Mouse (Mus musculus) stomach, embryonic 15.5 days (tissue): ENCODE measurements at regions not wholly inside any gene's neighbourhood (a gene's known extent, or its start where the extent isn't known, plus 50 kb on each side); places are given as distances from the start of the nearest gene placed in this dataset.
A peak's percentile ranks its signal among the peaks of the same experiment; 100 is the strongest.
"Not testable (repeated sequence)": the region's sequence is repeated elsewhere in the genome, so short reads cannot be mapped to it uniquely, and the experiment has no call there.

Experiments
- ATAC-seq: fragments of 200-750 bp; cut with Nextera tagmentation; 2 replicates; pipeline ENCODE4 v1.8.0; 2017; ENCODE audit warnings: low read depth, moderate number of reproducible peaks, moderate TSS enrichment; ENCODE audit not compliant: insufficient read depth, low FRiP score
- H3K27ac ChIP-seq: fragments of 300-500 bp; sonication (generic); 2 replicates; pipeline ENCODE4 v1.5.1; 2015; ENCODE audit warnings: mild to moderate bottlenecking, inconsistent platforms
- H3K27me3 ChIP-seq: fragments of 300-500 bp; sonication (generic); replicated peaks from 2 replicates; pipeline ENCODE4 v1.6.1; 2015; ENCODE audit warnings: inconsistent platforms
- H3K36me3 ChIP-seq: fragments of 300-500 bp; sonication (generic); 2 replicates; pipeline ENCODE4 v1.6.1; 2015; ENCODE audit warnings: inconsistent platforms
- H3K4me1 ChIP-seq: fragments of 300-500 bp; sonication (generic); 2 replicates; pipeline ENCODE4 v1.6.1; 2015; ENCODE audit warnings: inconsistent platforms
- H3K4me2 ChIP-seq: fragments of 300-500 bp; sonication (generic); 2 replicates; pipeline ENCODE4 v1.6.1; 2015; ENCODE audit warnings: mild to moderate bottlenecking, inconsistent platforms
- H3K4me3 ChIP-seq: fragments of 300-500 bp; sonication (generic); replicated peaks from 2 replicates; pipeline ENCODE4 v1.5.1; 2015; ENCODE audit warnings: inconsistent platforms
- H3K9ac ChIP-seq: fragments of 300-500 bp; sonication (generic); 2 replicates; pipeline ENCODE4 v1.6.1; 2015; ENCODE audit warnings: inconsistent platforms
- H3K9me3 ChIP-seq: fragments of 300-500 bp; sonication (generic); 2 replicates; pipeline ENCODE4 v1.6.1; 2016; ENCODE audit warnings: inconsistent platforms
- WGBS: fragments of 180-500 bp; shearing (Covaris S2); methylation state at CpG from one replicate; pipeline ENCODE4 v1.1.7; 2015; 5-methylcytosine and 5-hydroxymethylcytosine counted together

DNA sequence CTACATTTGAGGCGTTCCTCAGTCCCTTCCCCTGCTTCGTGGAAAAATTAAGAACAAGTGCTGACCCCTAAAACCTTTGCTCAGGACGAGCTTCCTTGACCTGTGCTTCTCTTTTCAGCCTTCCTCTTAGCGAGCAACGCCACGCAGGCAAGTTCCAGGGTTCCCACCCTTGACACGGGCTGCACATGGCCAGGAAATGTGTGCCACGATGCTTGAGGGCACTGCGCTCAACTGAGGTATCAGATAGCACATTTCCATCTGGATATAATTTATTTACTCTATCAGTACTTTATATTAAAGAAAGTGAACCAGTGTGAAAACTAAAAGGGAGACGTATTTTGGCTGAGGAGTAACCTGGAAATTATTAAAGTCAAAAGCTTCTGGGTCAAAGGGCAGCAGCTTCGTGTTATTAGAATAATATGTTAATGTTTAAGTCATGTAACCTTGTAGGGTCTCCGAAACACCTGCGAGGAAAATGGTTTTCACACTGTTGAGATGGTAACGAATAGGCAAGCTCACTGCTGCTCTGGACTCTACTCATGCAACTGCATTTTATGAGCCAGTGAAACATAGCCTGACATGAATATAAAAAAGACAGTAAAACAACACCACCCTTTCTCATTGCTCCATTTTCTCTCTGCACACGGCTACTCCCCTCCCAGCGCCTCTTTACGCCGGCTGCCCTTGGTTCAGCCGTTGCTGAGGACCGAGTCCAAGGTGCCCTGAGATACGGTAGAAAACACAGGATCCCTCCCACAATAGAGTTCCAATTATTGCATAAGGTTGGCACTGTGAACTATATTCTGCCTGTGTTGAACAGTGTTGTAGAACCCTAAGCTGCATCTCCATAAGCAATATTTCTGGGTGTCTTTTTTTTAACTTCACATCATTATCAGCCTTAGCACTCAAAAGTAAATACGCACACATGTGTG lies 204.9 kb upstream of the Intu start:
- Histone ChIP-seq H3K4me1 (no peaks in the 10 kb centered on the region), H3K4me2 (no peak overlapping the region), H3K36me3 (no peaks in the 10 kb centered on the region), H3K9ac (no peak overlapping the region), H3K4me3 (no peak overlapping the region), H3K27ac (no peak overlapping the region), H3K9me3 (no peaks in the 10 kb centered on the region), H3K27me3 (no peaks in the 10 kb centered on the region)
- WGBS, result 83% methylated on average over 22 of the region's 22 CpGs
- no peak for ATAC-seq

DNA sequence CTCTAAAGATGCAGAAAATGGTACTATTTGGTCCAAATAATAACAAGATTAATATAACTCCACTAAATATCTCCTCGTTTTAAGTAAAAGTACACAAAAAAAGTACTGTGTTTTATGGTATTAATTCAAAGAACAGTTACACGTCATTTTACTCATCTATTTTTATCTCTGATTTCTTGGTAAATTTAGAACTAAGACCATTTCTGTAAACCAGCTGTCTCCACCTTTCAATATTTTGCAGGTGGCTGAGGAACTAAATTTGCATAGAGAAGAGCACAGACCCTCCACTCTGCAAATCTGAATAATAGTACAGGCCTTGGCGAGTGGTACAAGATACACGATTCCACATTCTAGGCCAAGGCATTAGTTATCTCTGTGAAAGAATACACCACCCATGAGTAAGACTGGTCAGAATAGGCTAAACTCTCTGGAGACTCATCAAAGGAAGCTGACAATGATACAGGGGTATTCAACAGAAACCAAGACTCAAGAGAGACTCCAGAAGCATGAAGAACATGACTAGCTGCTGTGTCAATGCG lies 191.5 kb upstream of the Intu start:
- H3K27me3 ChIP-seq, result no peaks in the 10 kb centered on the region
- no peaks in the 10 kb centered on the region for H3K9me3 ChIP-seq
- H3K4me3 ChIP-seq, result no peak overlapping the region
- no peaks in the 10 kb centered on the region for H3K36me3 ChIP-seq
- no peak for ATAC-seq
- no peak overlapping the region for H3K9ac ChIP-seq
- no peak overlapping the region for H3K27ac ChIP-seq
- no peak overlapping the region for H3K4me2 ChIP-seq
- H3K4me1 ChIP-seq, result no peaks in the 10 kb centered on the region
- 86% methylated on average over 5 of the region's 5 CpGs for WGBS

GRCm38 (mm10) chr3:40355103-40355502 lies 176.0 kb upstream of the Intu start:
- Histone ChIP-seq H3K9me3 (no peaks in the 10 kb centered on the region), H3K4me1 (no peaks in the 10 kb centered on the region), H3K36me3 (no peaks in the 10 kb centered on the region), H3K4me3 (no peak overlapping the region), H3K4me2 (no peak overlapping the region), H3K27ac (no peak overlapping the region), H3K27me3 (no peaks in the 10 kb centered on the region), H3K9ac (no peak overlapping the region)
- WGBS, result 64% methylated on average over 4 of the region's 4 CpGs
- no peak for ATAC-seq

GRCm38 (mm10) chr3:40368421-40368820 lies 162.7 kb upstream of the Intu start:
- no peak overlapping the region for H3K4me3 ChIP-seq

DNA sequence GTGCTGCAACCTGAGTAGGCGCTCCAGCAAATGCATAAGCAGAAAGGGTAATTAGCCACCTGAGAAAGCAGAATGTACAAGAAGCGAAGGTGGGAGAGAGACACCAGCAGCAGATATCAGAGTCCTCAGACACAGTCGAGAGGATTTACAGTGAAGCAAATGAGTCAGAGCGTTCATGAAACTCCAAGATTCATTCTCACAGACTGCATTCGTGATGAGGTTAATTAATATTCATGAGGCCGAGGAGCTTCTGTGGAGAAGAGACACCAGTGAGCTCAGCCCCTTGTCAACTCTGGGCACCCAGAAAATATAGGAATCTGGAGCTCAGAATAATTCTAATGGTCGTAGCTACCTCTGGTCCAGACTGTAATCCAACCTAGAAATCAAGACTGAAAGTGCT lies 159.7 kb upstream of the Intu start:
- no peak overlapping the region for H3K9ac ChIP-seq
- H3K4me1 ChIP-seq, result no peaks in the 10 kb centered on the region
- 59% methylated on average over 7 of the region's 7 CpGs for WGBS
- H3K27ac ChIP-seq, result no peak overlapping the region
- H3K27me3 ChIP-seq, result no peaks in the 10 kb centered on the region
- no peaks in the 10 kb centered on the region for H3K9me3 ChIP-seq
- no peak overlapping the region for H3K4me3 ChIP-seq
- no peak for ATAC-seq
- no peak overlapping the region for H3K4me2 ChIP-seq
- no peaks in the 10 kb centered on the region for H3K36me3 ChIP-seq

More at GRCm38 (mm10) chr3:40368421-40368820, 162.7 kb upstream of the Intu start:
- no peak overlapping the region for H3K9ac ChIP-seq
- WGBS, result 78% methylated on average over 4 of the region's 4 CpGs
- H3K9me3 ChIP-seq, result no peaks in the 10 kb centered on the region
- no peak overlapping the region for H3K4me2 ChIP-seq
- no peak for ATAC-seq
- H3K27ac ChIP-seq, result no peak overlapping the region
- H3K36me3 ChIP-seq, result no peaks in the 10 kb centered on the region
- H3K4me1 ChIP-seq, result no peaks in the 10 kb centered on the region
- no peaks in the 10 kb centered on the region for H3K27me3 ChIP-seq

DNA sequence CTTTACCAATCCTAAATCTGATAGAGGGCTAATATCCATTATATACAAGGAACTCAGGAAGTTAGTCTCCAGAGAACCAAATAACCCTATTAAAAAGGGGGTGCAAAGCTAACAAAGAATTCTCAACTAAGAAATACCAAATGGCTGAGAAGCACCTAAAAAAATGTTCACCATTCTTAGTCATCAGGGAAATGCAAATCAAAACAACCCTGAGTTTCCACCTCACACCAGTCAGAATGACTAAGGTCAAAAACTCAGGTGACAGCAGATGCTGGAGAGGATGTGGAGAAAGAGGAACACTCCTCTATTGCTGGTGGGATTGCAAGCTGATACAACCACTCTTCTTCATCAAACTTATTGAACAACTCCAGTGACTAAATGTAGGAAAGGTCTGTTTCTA lies 154.9 kb upstream of the Intu start:
- H3K4me2 ChIP-seq, H3K4me3 ChIP-seq, H3K36me3 ChIP-seq, H3K27ac ChIP-seq, H3K4me1 ChIP-seq, H3K27me3 ChIP-seq, H3K9me3 ChIP-seq, ATAC-seq, H3K9ac ChIP-seq: not testable (repeated sequence)

DNA sequence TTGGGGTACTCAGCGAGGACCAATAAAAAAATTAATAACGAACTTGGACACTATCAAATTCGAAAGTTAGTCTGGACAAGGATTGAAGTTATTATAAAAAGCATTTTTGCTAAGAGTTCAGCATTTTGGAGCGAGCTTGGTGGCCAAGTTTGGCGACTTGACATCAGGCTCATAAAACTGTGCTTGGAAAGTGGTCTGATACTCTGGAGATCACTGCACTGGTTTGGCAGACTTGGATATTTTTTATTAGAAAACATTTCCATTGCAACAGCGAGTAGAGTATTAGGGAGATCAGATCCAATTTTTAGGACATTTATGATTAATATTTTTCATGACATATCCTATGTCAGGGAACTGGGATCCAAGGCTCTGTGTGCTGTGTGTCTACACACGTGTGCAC lies 153.7 kb upstream of the Intu start:
- no peak for ATAC-seq
- Histone ChIP-seq H3K27me3 (no peaks in the 10 kb centered on the region), H3K4me1 (no peaks in the 10 kb centered on the region), H3K4me2 (no peak overlapping the region), H3K9ac (no peak overlapping the region), H3K36me3 (no peaks in the 10 kb centered on the region), H3K4me3 (no peak overlapping the region), H3K27ac (no peak overlapping the region), H3K9me3 (no peaks in the 10 kb centered on the region)
- 78% methylated on average over 7 of the region's 7 CpGs for WGBS

DNA sequence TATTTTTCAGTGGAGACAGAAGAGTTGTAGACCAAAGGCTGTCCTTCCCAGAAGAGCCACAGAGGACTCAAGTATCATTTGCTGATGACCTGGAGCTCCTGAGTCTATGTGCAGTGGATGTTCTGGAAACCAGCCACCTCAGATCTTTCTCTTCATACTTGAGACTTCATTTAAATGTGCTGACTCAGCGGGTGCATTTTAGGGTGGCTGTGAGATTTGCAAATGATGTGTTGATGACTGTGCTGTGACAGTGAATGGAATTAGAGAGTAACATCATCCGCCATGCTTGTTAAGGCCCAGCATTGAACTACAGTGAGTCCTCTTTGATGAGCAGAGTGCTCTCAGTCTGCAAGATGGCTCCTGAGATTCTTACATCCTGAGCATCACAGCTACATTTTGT lies 152.0 kb upstream of the Intu start:
- Histone ChIP-seq H3K27ac (no peak overlapping the region), H3K4me3 (no peak overlapping the region), H3K27me3 (no peaks in the 10 kb centered on the region), H3K9me3 (no peaks in the 10 kb centered on the region), H3K36me3 (no peaks in the 10 kb centered on the region), H3K4me1 (no peaks in the 10 kb centered on the region), H3K4me2 (no peak overlapping the region), H3K9ac (no peak overlapping the region)
- 87% methylated on average over 2 of the region's 2 CpGs for WGBS
- no peak for ATAC-seq

- H3K27ac ChIP-seq, result no peak overlapping the region
- H3K27me3 ChIP-seq, result no peaks in the 10 kb centered on the region
- ATAC-seq, result no peak
- H3K4me1 ChIP-seq, result no peaks in the 10 kb centered on the region
- H3K4me3 ChIP-seq, result no peak overlapping the region
- H3K4me2 ChIP-seq, result no peak overlapping the region
- H3K9me3 ChIP-seq, result no peaks in the 10 kb centered on the region
- WGBS, result 38% methylated on average over 6 of the region's 6 CpGs
- no peak overlapping the region for H3K9ac ChIP-seq
- H3K36me3 ChIP-seq, result no peaks in the 10 kb centered on the region
These were observed 139.5 kb upstream of the Intu start for GRCm38 (mm10) chr3:40391631-40392030.

- ATAC-seq, result no peak
- no peak overlapping the region for H3K4me3 ChIP-seq
- no peak overlapping the region for H3K9ac ChIP-seq
- H3K9me3 ChIP-seq, result no peaks in the 10 kb centered on the region
- H3K4me1 ChIP-seq, result no peaks in the 10 kb centered on the region
- H3K27me3 ChIP-seq, result no peaks in the 10 kb centered on the region
- no peaks in the 10 kb centered on the region for H3K36me3 ChIP-seq
- H3K27ac ChIP-seq, result no peak overlapping the region
- WGBS, result 41% methylated on average over 12 of the region's 12 CpGs
- peak overlapping the region; percentile 17; the same call in 1 of the 2 replicates for H3K4me2 ChIP-seq
These were observed 132.9 kb upstream of the Intu start for GRCm38 (mm10) chr3:40398184-40398583.

GRCm38 (mm10) chr3:40403402-40403801 lies 127.7 kb upstream of the Intu start:
- H3K27ac ChIP-seq, result no peak overlapping the region
- no peak overlapping the region for H3K4me3 ChIP-seq
- H3K27me3 ChIP-seq, result no peaks in the 10 kb centered on the region
- no peak overlapping the region for H3K4me2 ChIP-seq
- no peaks in the 10 kb centered on the region for H3K4me1 ChIP-seq
- no peaks in the 10 kb centered on the region for H3K9me3 ChIP-seq
- no peak overlapping the region for H3K9ac ChIP-seq
- WGBS, result 80% methylated on average over 4 of the region's 4 CpGs
- no peak for ATAC-seq
- H3K36me3 ChIP-seq, result no peaks in the 10 kb centered on the region

DNA sequence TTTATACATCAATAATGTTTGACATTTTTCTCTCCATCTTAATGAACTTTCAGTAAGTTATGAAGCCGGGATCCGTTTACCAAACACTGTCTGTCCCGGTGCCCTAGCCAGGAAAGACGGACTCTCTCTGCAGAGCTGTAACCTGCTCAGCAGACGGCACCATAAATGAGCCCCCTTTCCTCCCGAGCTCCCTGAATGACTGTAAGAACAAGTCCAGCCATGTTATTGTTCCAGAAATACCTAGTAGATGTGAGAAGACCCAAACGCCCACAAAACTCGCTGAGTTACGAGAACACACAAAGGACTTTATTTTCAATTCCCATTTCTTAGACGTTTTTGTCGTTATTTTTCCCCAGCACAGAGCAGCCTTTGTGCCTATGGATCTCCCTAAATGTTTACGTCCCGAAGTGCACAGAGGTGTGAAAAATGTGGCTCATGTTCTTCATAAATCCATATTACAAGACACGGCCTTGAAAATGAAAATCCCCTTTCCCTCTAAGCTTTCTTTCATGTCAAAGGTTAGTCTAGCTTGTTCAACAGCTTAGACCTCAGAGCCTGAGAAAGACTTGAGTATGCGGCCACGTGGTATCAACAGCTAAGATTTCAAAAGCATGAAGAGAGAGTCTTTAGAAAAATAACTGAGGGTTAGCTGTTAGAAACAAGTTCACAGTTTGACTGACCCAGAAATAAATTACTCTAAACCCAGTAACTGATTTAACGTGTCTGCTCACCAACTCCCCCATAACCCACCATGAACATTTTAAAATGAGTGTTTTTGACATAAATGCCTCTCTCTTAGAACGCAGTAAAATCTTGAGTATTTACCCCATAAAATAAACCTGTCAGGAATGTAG lies 125.8 kb upstream of the Intu start:
- Histone ChIP-seq H3K36me3 (no peaks in the 10 kb centered on the region), H3K4me1 (no peaks in the 10 kb centered on the region), H3K4me3 (no peak overlapping the region), H3K27ac (no peak overlapping the region), H3K9me3 (no peaks in the 10 kb centered on the region), H3K27me3 (no peaks in the 10 kb centered on the region), H3K4me2 (no peak overlapping the region), H3K9ac (no peak overlapping the region)
- ATAC-seq, result no peak
- 42% methylated on average over 18 of the region's 18 CpGs for WGBS
